Mouse (Mus musculus): ENCODE data around the gene Myo1e.

GRCm38 (mm10) chr9:70246427-70246826 lies 39.3 kb downstream of the Myo1e start:
- TF ChIP-seq CTCF (IDR thresholded peaks at IDR 0.05; ENCODE audit: low read depth) = no peak
- no peak for TF ChIP-seq EP300 (optimal IDR thresholded peaks at IDR 0.05)

Measured in stomach, postnatal 0 days (tissue).